Mouse (Mus musculus): ENCODE measurements at regions not wholly inside any gene's neighbourhood (a gene's known extent, or its start where the extent isn't known, plus 50 kb on each side); places are given as distances from the start of the nearest gene placed in this dataset.
"Not testable (repeated sequence)": the region's sequence is repeated elsewhere in the genome, so short reads cannot be mapped to it uniquely, and the experiment has no call there.

DNA sequence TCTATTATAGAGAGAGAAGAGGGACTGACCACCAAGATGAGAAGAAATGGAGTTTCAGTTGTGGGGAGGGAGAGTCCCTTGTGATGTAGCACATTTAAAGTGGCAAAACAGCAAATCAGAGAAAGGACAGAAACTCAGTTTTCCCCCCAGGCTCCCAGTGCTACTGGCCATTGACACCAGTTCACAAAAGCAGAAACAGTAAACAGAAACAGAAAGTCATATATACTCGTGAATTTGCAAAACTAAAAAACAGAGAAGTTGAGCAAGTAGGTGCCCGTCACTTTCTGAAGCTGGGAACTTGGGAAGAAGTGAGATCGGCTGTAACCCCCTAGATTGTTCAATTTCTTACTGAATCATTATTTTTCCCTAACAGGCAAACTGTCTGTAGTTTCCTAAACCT lies 86.3 kb upstream of the Gm12728 start:
- Histone ChIP-seq H3K36me3 (ENCODE audit: control insufficient read depth, insufficient read depth, low read length, poor library complexity, severe bottlenecking) (no peaks in the 10 kb centered on the region), H3K27me3 (ENCODE audit: control insufficient read depth, insufficient read depth, low read length, poor library complexity, severe bottlenecking) (no peaks in the 10 kb centered on the region)
- DNase-seq (ENCODE audit: low read depth, low spot score): no peak

DNA sequence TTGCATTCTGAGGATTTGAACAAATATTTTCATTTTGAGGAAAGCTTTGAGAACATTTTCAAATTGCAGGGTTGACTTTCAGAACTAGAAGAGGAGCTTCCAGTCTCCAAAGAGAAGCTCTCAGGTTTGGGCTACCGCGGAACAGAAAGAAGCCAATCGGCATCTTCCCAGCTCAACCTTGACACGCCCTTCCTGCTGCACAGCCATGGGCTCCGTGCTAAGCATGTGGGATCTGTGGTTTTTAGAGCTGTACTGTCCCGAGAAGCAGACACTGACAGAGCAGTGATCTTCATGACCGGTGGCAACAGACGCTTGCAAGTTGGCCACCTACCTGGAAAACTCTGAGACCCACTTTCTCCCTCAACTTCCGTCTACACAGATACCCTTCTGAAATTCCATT lies 85.4 kb upstream of the Gm12728 start:
- no peaks in the 10 kb centered on the region for H3K27me3 ChIP-seq (ENCODE audit: control insufficient read depth, insufficient read depth, low read length, poor library complexity, severe bottlenecking)
- DNase-seq (ENCODE audit: low read depth, low spot score): no peak
- no peaks in the 10 kb centered on the region for H3K36me3 ChIP-seq (ENCODE audit: control insufficient read depth, insufficient read depth, low read length, poor library complexity, severe bottlenecking)

DNA sequence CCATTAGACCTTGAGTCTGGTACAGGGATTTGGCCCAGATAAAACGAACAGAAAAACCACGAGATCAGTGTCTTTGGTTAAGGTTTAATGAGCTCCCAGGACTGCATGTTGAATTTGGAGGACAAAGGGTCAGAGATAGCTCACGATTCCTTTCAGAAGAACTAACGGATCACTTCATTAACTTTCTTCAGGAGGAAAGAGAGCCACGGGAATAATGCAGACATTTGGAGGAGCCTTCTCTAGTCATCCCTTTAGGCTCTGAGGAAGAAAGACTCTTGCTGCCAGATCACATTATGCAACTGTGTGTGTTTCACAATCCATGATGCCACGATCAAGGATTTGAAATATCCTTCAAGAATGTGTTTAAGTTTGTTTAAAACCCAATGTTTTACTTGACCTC lies 83.7 kb upstream of the Gm12728 start:
- H3K27me3 ChIP-seq (ENCODE audit: control insufficient read depth, insufficient read depth, low read length, poor library complexity, severe bottlenecking): no peaks in the 10 kb centered on the region
- DNase-seq (ENCODE audit: low read depth, low spot score): no peak
- H3K36me3 ChIP-seq (ENCODE audit: control insufficient read depth, insufficient read depth, low read length, poor library complexity, severe bottlenecking): no peaks in the 10 kb centered on the region

DNA sequence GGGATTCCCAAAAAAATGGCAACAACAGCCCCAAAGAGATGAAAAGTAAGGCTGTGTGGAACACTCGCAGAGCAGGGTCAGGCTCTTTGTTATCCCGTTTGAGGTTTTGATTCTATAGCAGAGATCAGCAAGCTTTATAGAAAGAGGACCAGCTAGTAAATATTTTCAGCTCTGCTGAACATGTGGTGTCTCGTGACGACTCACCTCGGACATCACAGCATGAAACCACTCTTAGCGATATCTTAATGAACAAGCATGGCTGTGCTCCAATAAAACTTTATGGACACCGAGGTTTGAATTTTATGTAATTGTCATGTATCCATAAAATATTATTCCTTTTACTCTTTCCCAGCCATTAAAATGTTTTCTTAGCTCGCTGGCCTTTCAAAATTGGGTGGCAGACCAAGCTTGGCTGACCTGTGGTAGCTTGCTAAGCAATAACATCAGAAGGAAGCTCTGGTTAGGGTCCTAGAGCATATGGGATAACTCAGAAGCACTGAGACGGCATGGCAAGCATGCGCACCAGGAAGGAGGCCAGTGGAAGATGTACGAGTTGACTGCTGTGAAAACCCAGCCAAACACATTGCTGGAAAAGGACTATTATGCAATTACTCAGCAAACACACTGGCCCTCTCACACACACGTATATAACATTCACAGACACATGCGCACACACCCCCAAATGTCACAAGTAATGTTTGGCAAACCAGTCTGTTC lies 81.4 kb upstream of the Gm12728 start:
- H3K36me3 ChIP-seq (ENCODE audit: control insufficient read depth, insufficient read depth, low read length, poor library complexity, severe bottlenecking): no peaks in the 10 kb centered on the region
- DNase-seq (ENCODE audit: low read depth, low spot score): no peak
- no peaks in the 10 kb centered on the region for H3K27me3 ChIP-seq (ENCODE audit: control insufficient read depth, insufficient read depth, low read length, poor library complexity, severe bottlenecking)

DNA sequence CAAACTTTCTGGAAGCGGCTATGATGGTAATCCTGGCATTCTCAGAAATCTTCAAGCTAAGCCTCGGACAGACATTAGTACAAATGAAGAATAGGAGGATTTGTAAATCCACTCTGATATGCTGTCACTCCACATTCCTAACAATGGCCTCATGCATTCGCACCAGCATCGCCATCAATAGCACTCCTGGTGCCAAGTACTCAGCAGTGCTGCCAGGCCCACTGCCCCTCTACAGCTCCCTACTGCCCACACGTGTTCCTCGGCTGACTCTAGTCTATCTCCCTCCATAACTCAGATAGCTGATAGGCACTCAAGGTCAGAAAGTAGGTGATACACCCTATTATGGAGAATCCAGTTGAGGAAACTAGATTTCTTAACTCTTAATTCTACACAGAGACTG lies 75.7 kb upstream of the Gm12728 start:
- Histone ChIP-seq H3K36me3 (ENCODE audit: control insufficient read depth, insufficient read depth, low read length, poor library complexity, severe bottlenecking) (no peaks in the 10 kb centered on the region), H3K27me3 (ENCODE audit: control insufficient read depth, insufficient read depth, low read length, poor library complexity, severe bottlenecking) (no peaks in the 10 kb centered on the region; the same call in 1 of the 2 replicates)
- no peak for DNase-seq (ENCODE audit: low read depth, low spot score)

DNA sequence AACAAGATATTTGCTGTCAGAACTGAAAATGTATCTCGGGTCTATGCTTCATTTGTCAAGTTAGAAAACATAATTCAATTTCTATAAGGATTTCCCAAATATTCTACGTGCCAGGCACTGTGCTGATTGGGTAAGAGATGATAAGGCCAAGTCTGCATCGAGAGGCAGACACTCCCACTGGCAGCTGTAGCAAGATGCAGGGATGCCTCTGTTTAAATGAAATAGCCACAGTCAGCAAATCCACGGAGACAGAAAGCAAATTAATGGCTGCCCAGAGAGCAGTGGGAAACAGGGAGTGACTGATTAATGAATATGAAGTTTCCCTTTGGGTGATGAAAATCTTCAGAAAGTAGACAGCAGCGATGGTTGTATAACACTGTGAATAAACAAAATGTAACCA lies 71.6 kb upstream of the Gm12728 start:
- H3K27me3 ChIP-seq (ENCODE audit: control insufficient read depth, insufficient read depth, low read length, poor library complexity, severe bottlenecking): no peaks in the 10 kb centered on the region; the same call in 1 of the 2 replicates
- no peak for DNase-seq (ENCODE audit: low read depth, low spot score)
- no peaks in the 10 kb centered on the region for H3K36me3 ChIP-seq (ENCODE audit: control insufficient read depth, insufficient read depth, low read length, poor library complexity, severe bottlenecking)

DNA sequence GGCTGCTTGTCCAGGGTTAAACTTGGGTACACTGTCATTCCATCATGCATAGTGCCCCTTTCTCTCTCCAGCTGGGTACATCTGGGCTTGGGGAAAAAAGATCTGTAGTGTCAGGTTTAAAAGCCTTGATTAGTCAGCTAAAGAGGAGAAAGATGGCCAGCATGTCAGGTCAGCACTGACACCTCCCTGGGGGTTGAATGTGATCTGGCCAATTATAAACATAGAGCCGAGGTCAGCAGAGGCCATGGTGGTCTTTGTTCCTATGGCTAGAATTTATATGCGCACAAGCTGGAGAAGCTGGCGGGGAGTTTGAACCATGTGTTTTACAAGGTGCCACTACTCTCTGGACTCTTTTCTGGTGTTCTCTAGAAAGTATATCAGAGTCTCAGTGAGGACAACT lies 61.0 kb upstream of the Gm12728 start:
- Histone ChIP-seq H3K36me3 (ENCODE audit: control insufficient read depth, insufficient read depth, low read length, poor library complexity, severe bottlenecking) (no peaks in the 10 kb centered on the region), H3K27me3 (ENCODE audit: control insufficient read depth, insufficient read depth, low read length, poor library complexity, severe bottlenecking) (no peaks in the 10 kb centered on the region)
- DNase-seq (ENCODE audit: low read depth, low spot score): no peak

DNA sequence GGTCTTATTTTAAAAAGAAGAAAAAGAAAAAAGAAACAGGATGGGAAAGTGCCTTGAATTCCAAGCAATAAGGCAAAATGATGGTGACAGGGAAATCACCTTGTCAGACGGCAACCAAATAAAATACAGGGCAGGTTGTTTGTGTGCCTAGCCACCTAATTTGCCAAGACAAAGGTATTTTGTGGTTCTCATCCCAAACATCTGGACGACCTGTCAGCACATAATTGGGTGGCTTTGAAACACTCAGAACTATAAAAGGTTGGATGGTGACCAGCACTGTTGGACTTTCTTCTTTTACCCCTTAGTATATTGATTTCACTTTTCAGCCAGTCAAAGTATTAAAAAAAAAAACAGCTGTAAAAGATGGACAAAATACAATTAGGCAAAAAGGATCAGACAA lies 58.8 kb upstream of the Gm12728 start:
- Histone ChIP-seq H3K27me3 (ENCODE audit: control insufficient read depth, insufficient read depth, low read length, poor library complexity, severe bottlenecking) (no peaks in the 10 kb centered on the region), H3K36me3 (ENCODE audit: control insufficient read depth, insufficient read depth, low read length, poor library complexity, severe bottlenecking) (no peaks in the 10 kb centered on the region)
- no peak for DNase-seq (ENCODE audit: low read depth, low spot score)

DNA sequence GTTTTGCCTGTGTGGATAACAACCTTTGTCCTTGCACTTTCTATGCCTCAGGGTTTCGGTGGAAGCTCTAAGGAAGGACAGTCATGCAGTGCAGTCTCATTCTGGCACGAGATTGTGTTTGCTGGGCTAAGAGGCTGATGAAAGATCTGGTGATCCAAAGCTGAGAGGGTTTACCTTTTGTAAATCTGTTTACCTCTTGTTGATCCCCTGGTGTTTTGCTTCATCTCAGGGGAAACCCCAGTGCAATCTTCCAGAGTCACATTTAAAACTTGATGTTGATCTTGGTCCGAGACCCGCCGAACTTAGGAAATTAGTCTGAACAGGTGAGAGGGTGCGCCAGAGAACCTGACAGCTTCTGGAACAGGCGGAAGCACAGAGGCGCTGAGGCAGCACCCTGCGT lies 54.6 kb upstream of the Gm12728 start:
- not testable (repeated sequence) for DNase-seq (ENCODE audit: low read depth, low spot score); H3K36me3 ChIP-seq (ENCODE audit: control insufficient read depth, insufficient read depth, low read length, poor library complexity, severe bottlenecking); H3K27me3 ChIP-seq (ENCODE audit: control insufficient read depth, insufficient read depth, low read length, poor library complexity, severe bottlenecking)

Measured in splenic B cell, adult 2 months (primary cell).